Mouse (Mus musculus) layer of hippocampus, postnatal 25 days (tissue): ENCODE measurements around the gene Kmt2a. TPM values are rescaled to one million over a fixed set of nuclear protein-coding genes. Genes with fewer than 3 reads are reported as not detected.

Source experiments
- DNase-seq, 2 experiments: peaks; one replicate each; pipeline ENCODE4 v3.0.0; 2022; ENCODE audit warnings: mixed read lengths in 2 of 2, low spot score in 1 of 2; ENCODE audit errors: extremely low spot score in 1 of 2
- total RNA-seq, 2 experiments: library from RNA; stranded (reverse); gene quantifications; 2 replicates each; pipeline ENCODE4 v1.2.3; 2021

The Kmt2a gene
- 10 to 100 TPM; 46.7 to 64.4 TPM for total RNA-seq

- peak; percentile 100 for DNase-seq
Measured at GRCm38 (mm10) chr9:44881221-44881871, at the start of gene Kmt2a. Gene Kmt2a, minus strand, starts transcription at chr9:44881296.

DNA sequence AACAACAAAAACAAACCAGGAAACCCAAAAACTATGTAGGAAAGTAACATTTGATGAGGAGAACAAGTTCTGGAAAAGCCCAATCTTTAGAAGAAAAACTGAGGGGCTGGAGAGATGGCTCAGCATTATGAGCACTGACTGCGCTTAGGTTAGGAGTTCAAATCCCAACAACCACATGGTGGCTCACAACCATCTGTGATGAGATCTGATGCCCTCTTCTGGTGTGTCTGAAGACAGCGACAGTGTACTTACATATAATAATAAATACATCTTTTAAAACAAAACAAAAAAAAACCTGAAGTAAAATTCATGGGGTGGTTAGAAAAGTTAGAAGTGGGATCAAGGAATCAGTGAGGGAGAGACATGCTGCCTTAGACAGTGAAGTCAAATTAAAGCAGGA lies 40.4 kb upstream of the Kmt2a start:
- DNase-seq: no peak

- peak in 1 of 2 experiments; percentile 58 for DNase-seq
Measured at GRCm38 (mm10) chr9:44921123-44921468, 40.0 kb upstream of the Kmt2a start.

GRCm38 (mm10) chr9:44920374-44921122 lies 39.5 kb upstream of the Kmt2a start, which contains the start of gene Atp5l:
Gene Atp5l, minus strand, starts transcription at chr9:44920742.
- DNase-seq: peak; percentile 77 to 80

DNA sequence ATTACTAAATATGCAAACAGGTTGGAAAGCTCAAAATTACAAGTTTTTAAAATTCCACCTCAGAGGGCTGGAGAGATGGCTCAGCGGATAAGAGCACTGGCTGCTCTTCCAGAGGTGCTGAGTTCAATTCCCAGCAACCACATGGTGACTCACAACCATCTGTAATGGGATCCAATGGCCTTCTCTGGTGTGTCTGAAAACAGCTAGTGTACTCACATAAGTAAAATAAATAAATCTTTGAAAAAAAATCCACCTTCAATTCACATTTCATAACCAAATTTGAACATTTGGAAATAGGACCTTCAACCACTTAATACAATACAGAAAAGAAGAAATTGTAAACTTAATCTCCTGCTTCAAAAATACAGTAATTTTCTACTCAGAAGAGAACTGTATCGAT lies 38.5 kb upstream of the Kmt2a start:
- DNase-seq: no peak

- peak in 1 of 2 experiments; percentile 31 for DNase-seq
Measured at GRCm38 (mm10) chr9:44916196-44916595, 35.1 kb upstream of the Kmt2a start.

DNA sequence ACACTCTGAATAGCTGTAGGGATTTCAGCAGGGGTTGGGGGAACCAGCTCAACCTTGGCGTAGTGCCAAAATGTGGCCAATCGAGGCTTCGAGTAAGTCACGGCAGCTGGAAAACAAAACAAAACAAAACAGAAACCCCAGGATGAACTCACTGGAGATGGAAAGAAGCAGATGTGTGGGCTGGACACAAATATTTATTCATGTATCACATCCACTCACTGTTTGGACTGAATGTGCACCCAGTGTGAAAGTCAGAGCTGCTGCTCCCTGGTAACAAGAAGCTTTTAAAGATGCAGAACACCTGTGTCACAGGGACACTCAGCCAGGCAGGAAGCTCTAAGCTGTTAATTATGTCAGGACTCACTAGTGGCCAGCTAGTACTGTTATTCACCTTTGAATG lies 33.6 kb upstream of the Kmt2a start:
- no peak for DNase-seq

DNA sequence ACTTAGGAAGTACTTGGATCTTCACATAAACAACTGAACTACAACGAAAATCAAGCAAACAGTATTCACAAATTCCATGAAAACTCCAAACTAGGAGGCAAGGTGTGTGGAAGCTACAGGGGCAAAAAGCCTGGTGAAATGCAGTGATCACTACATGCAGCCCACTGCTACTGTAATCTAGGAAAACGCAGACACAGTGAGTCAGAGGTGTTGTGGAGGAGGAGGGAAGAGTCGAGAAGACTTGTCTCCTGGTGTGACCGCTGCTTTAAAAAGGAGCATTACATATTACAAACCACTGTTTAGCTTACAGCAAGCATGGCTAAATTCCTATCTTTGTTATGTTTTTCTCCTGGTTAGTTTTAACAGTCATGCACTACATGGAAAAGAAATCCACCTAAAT lies 30.3 kb upstream of the Kmt2a start:
- no peak for DNase-seq

- DNase-seq: peak; percentile 14 to 39
Measured at GRCm38 (mm10) chr9:44905620-44906019, 24.5 kb upstream of the Kmt2a start.

DNA sequence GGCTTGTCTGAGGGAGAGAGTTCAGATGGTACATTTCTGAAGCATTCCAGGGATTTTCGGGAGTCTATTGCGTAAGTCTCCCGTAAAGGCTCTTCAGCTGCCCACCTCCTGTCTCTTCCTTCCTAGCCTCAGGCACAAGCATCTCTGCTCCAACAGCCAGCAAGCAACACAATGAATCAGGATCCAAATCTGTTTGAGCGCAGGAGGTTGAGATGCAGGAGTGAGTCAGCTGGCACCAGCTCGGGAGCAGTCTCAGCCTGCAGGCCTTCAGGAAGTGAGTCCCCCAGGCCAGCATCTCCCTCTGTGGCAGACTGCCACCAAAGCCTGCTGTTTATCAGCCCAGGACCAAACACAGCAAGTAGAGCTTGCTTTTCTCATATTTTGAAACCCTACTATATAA lies 23.9 kb upstream of the Kmt2a start:
- DNase-seq: peak; percentile 37 to 43

- DNase-seq: no peak
Measured at GRCm38 (mm10) chr9:44903856-44904255, 22.8 kb upstream of the Kmt2a start.

DNA sequence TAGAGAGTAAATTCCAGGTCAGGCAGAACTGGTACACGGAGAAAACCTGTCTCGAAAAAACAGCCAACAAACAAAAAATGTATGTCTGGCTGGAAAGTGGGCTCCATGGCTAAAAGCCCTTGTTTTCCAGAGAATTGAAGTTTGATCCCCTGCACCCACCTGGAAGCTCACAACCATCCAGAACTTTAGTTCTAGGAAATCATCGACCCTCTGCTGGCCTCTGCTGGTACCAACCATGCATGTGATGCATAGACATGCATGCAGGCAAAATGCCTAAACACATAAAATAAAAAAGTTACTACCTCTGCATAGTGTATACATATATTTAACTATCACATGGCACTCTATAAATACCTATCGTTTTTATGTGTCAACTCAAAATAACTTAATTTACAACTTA lies 19.3 kb upstream of the Kmt2a start:
- DNase-seq: no peak

- DNase-seq: no peak
Measured at GRCm38 (mm10) chr9:44899716-44900115, 18.6 kb upstream of the Kmt2a start.

GRCm38 (mm10) chr9:44897024-44897423 lies 15.9 kb upstream of the Kmt2a start:
- DNase-seq: no peak

DNA sequence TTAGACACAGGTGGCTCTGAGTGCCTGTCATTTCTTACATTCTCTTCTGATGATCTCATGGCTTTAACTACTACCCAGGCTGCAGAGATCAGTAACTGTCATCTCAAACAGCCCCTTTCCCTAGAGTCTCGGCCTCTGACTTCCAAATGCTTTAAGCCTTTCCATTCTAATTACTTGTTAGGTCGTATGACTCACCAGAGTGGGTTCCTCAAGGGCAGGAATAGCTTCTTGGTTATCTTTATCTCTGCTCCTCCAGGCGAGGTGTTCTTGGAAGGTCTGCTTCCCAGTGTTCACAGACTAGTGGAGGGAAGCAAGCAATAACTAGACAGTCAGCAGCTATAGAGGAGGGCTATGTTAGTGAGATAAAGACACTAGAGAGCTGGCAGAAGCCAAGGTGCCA lies 11.6 kb upstream of the Kmt2a start:
- DNase-seq: no peak

GRCm38 (mm10) chr9:44891210-44891609 lies 10.1 kb upstream of the Kmt2a start:
- no peak for DNase-seq

DNA sequence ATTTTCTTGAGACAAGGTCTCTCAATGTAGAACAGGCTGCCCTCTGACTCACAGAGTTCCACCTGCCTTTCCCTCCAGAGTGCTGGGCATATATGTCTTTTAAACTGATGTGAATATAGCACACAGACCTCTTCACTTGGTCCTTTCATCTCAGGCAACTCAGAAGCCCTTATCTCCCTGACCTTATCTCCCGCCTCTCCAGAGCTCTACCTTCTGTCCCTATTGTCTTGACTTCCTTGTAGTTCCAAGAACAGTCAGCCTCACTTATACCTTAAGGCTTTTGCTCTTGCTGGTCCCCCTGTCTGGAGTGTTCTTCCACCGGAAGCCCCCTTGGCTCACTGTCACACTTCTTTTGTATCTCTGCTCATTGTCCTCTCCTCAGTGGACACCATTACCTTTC lies 9.0 kb upstream of the Kmt2a start:
- no peak for DNase-seq

GRCm38 (mm10) chr9:44888114-44888624 lies 7.1 kb upstream of the Kmt2a start:
- DNase-seq: no peak

GRCm38 (mm10) chr9:44882981-44883569 lies 2.0 kb upstream of the Kmt2a start:
- DNase-seq: peak; percentile 46 to 48

- DNase-seq: peak; percentile 36 to 56
Measured at GRCm38 (mm10) chr9:44882436-44882980, 1.4 kb upstream of the Kmt2a start.

- DNase-seq: peak; percentile 53 to 63
Measured at GRCm38 (mm10) chr9:44881941-44882435, 892 bp upstream of the Kmt2a start.
